In genomic region chr13:31339386-31339785, GRCm38 (mm10) we compare ENCODE assay signal across 23 mouse cellular contexts.
"Had no signal": no experiment of that assay in that cellular context is flagged by ENCODE, and none has a peak within 500 bp of the region (broad histone marks: within the 10 kb centered on the region; RNA-seq: fewer than 3 reads in every experiment).

No protein-coding gene starts in this region.

- H3K9ac ChIP-seq: liver, embryonic 13.5 days; liver, embryonic 15.5 days; liver, postnatal 0 days; lung, embryonic 15.5 days; midbrain, embryonic 13.5 days; midbrain, embryonic 15.5 days; neural tube, embryonic 12.5 days had no signal

- H3K27me3 ChIP-seq: liver, embryonic 13.5 days; liver, embryonic 15.5 days; lung, embryonic 15.5 days; megakaryocyte, embryonic 14.5 days; midbrain, embryonic 13.5 days; midbrain, embryonic 15.5 days; neural tube, embryonic 12.5 days had no signal

- ATAC-seq: lung, postnatal 0 days; midbrain, embryonic 13.5 days; midbrain, embryonic 15.5 days had no signal

- H3K27ac ChIP-seq: liver, embryonic 13.5 days; liver, embryonic 15.5 days; lung, embryonic 15.5 days; macrophage; midbrain, embryonic 13.5 days; midbrain, embryonic 15.5 days; neural tube, embryonic 12.5 days had no signal

- H3K4me3 ChIP-seq: liver, embryonic 13.5 days; liver, embryonic 15.5 days; lung, embryonic 15.5 days; megakaryocyte, embryonic 14.5 days; midbrain, embryonic 13.5 days; midbrain, embryonic 15.5 days; neural tube, embryonic 12.5 days had no signal

- H3K9me3 ChIP-seq: liver, embryonic 13.5 days; liver, embryonic 15.5 days; lung, embryonic 15.5 days; midbrain, embryonic 13.5 days; midbrain, embryonic 15.5 days; neural tube, embryonic 12.5 days had no signal

- DNase-seq: liver, embryonic 13.5 days; liver, postnatal 0 days; lung, adult 2 months; lung, postnatal 14 days; lung, postnatal 36 days; retina, postnatal 1 day; right cerebral cortex, adult 18-20 months; right cerebral cortex, postnatal 25 days; right cerebral cortex, postnatal 4 days; spleen, adult 18-20 months; thymus, adult 2 months; thymus, postnatal 25 days; thymus, postnatal 4 days had no signal

- H3K4me2 ChIP-seq: liver, embryonic 11.5 days; liver, embryonic 13.5 days; liver, embryonic 15.5 days; lung, embryonic 15.5 days; midbrain, embryonic 11.5 days; midbrain, embryonic 13.5 days; midbrain, embryonic 15.5 days; neural tube, embryonic 12.5 days had no signal

- H3K4me1 ChIP-seq: liver, embryonic 13.5 days; liver, embryonic 15.5 days; megakaryocyte, embryonic 14.5 days; midbrain, embryonic 13.5 days; midbrain, embryonic 15.5 days; neural tube, embryonic 12.5 days had no signal

- H3K36me3 ChIP-seq: liver, embryonic 13.5 days; liver, embryonic 15.5 days; lung, embryonic 15.5 days; midbrain, embryonic 13.5 days; midbrain, embryonic 15.5 days; neural tube, embryonic 12.5 days had no signal
